Mouse (Mus musculus): ENCODE results near the gene Tmem95.
"Not testable (repeated sequence)": the region's sequence is repeated elsewhere in the genome, so short reads cannot be mapped to it uniquely, and the experiment has no call there.

Tmem95 gene

GRCm38 (mm10) chr11:69877878-69878277 is at the start of gene Tmem95:
Tmem95 (minus strand) TSS chr11:69878018.
- no peak for DNase-seq (ENCODE audit: low read depth, low spot score)

- DNase-seq (ENCODE audit: low read depth, low spot score): no peak
These were observed 49.7 kb upstream of the Tmem95 start for GRCm38 (mm10) chr11:69927501-69927900.

- DNase-seq (ENCODE audit: low read depth, low spot score): no peak
These were observed 45.0 kb upstream of the Tmem95 start for GRCm38 (mm10) chr11:69922796-69923195.

- DNase-seq (ENCODE audit: low read depth, low spot score): no peak
These were observed 44.4 kb upstream of the Tmem95 start for GRCm38 (mm10) chr11:69922012-69922756.

- peak; percentile 100 for DNase-seq (ENCODE audit: low read depth, low spot score)
These were observed 43.5 kb upstream of the Tmem95 start, which contains the start of gene Eif5a for GRCm38 (mm10) chr11:69921114-69922011. Eif5a (minus strand) TSS chr11:69921958.

DNA sequence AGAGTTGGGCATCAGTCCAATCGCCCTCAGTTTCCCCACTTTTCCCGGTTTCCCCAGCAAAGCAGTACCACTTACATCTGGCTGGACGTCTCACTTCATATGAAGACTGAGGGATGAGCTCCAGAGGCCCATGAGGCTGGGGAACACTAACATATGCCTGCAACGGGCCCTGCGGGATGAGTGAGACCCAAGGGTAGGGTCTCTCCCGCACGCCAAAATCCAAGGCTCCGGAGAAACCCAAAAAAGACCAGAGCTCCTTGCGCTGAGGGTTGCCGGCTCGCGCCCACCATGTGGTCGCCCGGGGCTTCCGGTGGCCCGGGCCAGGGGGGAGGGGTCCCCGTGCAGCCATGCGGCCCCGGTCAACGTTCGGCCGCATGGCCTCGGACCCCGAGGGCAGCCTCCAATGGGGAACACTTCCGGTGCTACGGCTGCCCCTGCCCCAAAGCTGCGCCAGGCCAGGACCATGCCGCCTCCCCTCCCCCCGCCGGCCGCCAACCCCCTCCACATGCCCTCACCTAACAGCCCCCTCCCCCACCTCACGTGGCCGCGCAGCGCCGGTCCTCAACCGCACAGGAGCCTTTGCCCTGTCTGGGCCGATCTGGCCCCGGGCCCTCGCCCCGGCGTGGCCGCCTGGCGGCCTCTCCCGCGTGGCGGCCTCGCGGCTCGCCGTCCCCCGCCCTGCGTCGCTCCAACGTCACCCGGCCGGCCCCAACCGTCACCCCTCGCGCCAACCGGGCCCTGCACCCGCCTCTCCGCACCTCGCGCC is 42.6 kb upstream of the Tmem95 start:
- DNase-seq (ENCODE audit: low read depth, low spot score): peak; percentile 62

- peak; percentile 61 for DNase-seq (ENCODE audit: low read depth, low spot score)
These were observed 41.9 kb upstream of the Tmem95 start for GRCm38 (mm10) chr11:69919661-69920265.

DNA sequence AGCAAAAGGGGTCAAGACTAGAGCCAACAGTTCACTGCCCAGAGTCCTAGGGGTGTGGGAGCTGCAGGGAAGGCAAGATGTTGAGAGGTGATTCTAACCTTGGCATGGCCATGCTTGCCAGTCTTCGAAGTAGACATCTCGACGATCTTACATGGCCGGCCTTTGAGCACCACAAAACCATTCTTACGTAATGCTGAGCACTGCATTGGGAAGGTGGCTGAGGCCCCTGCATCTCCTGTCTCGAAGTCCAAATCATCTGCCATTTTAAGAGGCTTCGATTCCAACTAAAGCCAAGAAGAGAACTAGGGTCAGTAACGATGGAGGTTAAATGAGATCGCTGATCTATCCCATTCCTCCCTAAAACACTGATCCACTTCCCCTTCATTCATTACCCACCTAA is 41.2 kb upstream of the Tmem95 start:
- DNase-seq (ENCODE audit: low read depth, low spot score): no peak

- no peak for DNase-seq (ENCODE audit: low read depth, low spot score)
These were observed 40.3 kb upstream of the Tmem95 start for GRCm38 (mm10) chr11:69918118-69918517.

DNA sequence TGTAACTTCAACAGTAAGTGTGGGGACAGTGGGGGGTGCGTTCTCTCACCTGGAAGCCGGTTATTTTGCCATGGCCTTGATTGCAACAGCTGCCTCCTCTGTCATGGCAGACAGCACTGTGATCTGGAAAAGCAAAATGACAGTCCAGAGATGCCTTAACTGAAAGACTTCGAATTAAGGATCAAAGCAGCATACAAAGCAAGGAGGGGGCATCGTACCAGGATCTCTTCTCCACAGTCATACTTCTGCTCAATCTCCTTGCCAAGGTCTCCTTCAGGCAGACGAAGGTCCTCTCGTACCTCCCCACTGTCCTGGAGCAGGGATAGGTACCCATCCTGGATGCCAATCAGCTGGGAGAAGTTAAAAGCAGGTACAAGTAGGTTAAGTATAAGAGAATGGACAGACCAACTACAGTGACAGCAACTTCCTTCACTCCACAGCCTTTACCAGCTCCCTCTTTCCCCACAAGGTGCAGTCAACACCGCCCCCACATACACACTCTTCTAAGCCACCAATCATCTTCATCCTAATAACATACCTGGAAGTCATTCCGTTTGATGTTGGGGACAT is 39.6 kb upstream of the Tmem95 start:
- no peak for DNase-seq (ENCODE audit: low read depth, low spot score)

GRCm38 (mm10) chr11:69916652-69917378 is 39.0 kb upstream of the Tmem95 start:
- DNase-seq (ENCODE audit: low read depth, low spot score): not testable (repeated sequence)

DNA sequence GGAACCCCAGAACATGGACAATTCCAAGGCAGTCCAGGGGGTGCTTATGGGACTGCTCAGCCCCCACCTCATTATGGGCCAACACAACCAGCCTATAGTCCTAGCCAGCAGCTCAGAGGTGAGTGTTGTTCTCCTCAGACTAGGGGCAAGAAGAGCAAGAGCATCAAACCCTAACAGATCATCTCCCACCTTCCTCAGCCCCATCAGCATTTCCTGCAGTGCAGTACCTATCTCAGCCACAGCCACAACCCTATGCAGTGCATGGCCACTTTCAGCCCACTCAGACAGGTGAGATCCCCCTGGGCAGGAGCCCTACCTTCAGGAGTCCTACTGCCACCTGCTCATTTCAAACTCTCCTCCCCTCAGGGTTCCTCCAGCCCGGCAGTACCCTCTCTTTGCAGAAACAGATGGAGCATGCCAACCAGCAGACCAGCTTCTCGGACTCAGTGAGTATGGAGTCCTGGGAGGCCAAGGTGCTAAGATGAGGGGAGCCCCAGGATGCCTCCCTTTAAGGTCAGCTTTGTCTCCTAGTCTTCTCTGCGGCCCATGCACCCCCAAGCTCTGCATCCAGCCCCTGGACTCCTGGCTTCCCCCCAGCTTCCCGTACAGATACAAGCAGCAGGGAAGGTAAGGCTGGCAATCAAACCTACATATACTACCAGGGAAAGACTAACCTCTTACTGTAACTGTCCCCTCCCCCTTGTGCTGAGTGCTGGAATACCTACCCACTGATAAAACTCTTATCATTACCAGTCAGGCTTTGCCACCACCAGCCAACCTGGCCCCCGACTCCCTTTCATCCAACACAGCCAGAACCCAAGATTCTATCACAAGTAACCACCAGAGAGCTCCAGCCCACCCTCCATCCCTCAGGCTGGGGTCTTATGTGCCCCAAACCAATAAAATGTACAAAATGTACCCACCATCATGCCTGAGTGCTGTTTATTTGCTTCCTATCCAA is 38.1 kb upstream of the Tmem95 start:
- no peak for DNase-seq (ENCODE audit: low read depth, low spot score)

GRCm38 (mm10) chr11:69914917-69915430 is 37.2 kb upstream of the Tmem95 start:
- DNase-seq (ENCODE audit: low read depth, low spot score): no peak

GRCm38 (mm10) chr11:69914372-69914764 is 36.5 kb upstream of the Tmem95 start:
- no peak for DNase-seq (ENCODE audit: low read depth, low spot score)

- DNase-seq (ENCODE audit: low read depth, low spot score): peak; percentile 96
These were observed 35.9 kb upstream of the Tmem95 start, which contains the start of gene Gps2 for GRCm38 (mm10) chr11:69913554-69914371. Gps2 (plus strand) TSS chr11:69913888.

- DNase-seq (ENCODE audit: low read depth, low spot score): no peak
These were observed 35.1 kb upstream of the Tmem95 start for GRCm38 (mm10) chr11:69912716-69913530.

GRCm38 (mm10) chr11:69911701-69912100 is 33.9 kb upstream of the Tmem95 start:
- no peak for DNase-seq (ENCODE audit: low read depth, low spot score)
